Mouse (Mus musculus) MEL (cell line): ENCODE data around the gene Myh2.

Experiments
- CTCF ChIP-seq, 3 experiments: IDR thresholded peaks in 2 of 3; conservative IDR thresholded peaks in 1 of 3; 2 replicates each; pipeline ENCODE4 v1.5.1; 2011 to 2012; ENCODE audit warnings: low read length in 3 of 3, low read depth in 2 of 3, mild to moderate bottlenecking in 2 of 3, improper control_type of control experiment in 1 of 3, inconsistent platforms in 1 of 3, mixed read lengths in 1 of 3, moderate library complexity in 1 of 3; ENCODE audit not compliant: control insufficient read depth in 1 of 3, insufficient read depth in 1 of 3, poor library complexity in 1 of 3, severe bottlenecking in 1 of 3
- EP300 ChIP-seq, 2 experiments: IDR thresholded peaks; 2 replicates each; pipeline ENCODE4 v1.6.1; 2011; ENCODE audit warnings: improper control_type of control experiment in 2 of 2, low read length in 2 of 2, low read depth in 1 of 2, mild to moderate bottlenecking in 1 of 2
- NELFE ChIP-seq: IDR thresholded peaks from 2 replicates; pipeline ENCODE4 v1.6.1; 2011; ENCODE audit warnings: low read depth, low read length, improper control_type of control experiment
- POLR2A ChIP-seq, 2 experiments: IDR thresholded peaks; 2 replicates each; pipeline ENCODE4 v1.6.1; 2011 to 2012; ENCODE audit warnings: low read length in 2 of 2, mild to moderate bottlenecking in 2 of 2, control low read depth in 1 of 2, improper control_type of control experiment in 1 of 2, low read depth in 1 of 2, moderate library complexity in 1 of 2; ENCODE audit not compliant: control insufficient read depth in 1 of 2, insufficient read depth in 1 of 2, poor library complexity in 1 of 2
- ZNF384 ChIP-seq: IDR thresholded peaks from 2 replicates; pipeline ENCODE4 v1.6.1; 2012; ENCODE audit warnings: low read depth, mild to moderate bottlenecking, inconsistent platforms, low read length, improper control_type of control experiment

- TF ChIP-seq CTCF (IDR thresholded peaks at IDR 0.05 in 2 of 3, conservative IDR thresholded peaks at IDR 0.05 in 1 of 3; ENCODE audit: control insufficient read depth in 1 of 3, insufficient read depth in 1 of 3, low read depth in 2 of 3, low read length in 3 of 3, poor library complexity in 1 of 3, severe bottlenecking in 1 of 3) (no peak), ZNF384 (no peak), EP300 (IDR thresholded peaks at IDR 0.05; ENCODE audit: low read depth in 1 of 2, low read length in 2 of 2) (no peak), POLR2A (IDR thresholded peaks at IDR 0.05; ENCODE audit: control insufficient read depth in 1 of 2, insufficient read depth in 1 of 2, low read depth in 1 of 2, low read length in 2 of 2, poor library complexity in 1 of 2) (no peak), NELFE (no peak)
Measured at GRCm38 (mm10) chr11:67229946-67230345, 59.1 kb downstream of the Myh2 start.
